Mouse (Mus musculus) kidney, postnatal 36 days (tissue): ENCODE data around the gene Klk1b9.
"Not testable (repeated sequence)": the region's sequence is repeated elsewhere in the genome, so short reads cannot be mapped to it uniquely, and the experiment has no call there.

Source experiments
- DNase-seq, 2 experiments: peaks; one replicate each; pipeline ENCODE4 v3.0.0; 2021 to 2022; ENCODE audit warnings: mixed read lengths in 2 of 2

The Klk1b9 gene

DNA sequence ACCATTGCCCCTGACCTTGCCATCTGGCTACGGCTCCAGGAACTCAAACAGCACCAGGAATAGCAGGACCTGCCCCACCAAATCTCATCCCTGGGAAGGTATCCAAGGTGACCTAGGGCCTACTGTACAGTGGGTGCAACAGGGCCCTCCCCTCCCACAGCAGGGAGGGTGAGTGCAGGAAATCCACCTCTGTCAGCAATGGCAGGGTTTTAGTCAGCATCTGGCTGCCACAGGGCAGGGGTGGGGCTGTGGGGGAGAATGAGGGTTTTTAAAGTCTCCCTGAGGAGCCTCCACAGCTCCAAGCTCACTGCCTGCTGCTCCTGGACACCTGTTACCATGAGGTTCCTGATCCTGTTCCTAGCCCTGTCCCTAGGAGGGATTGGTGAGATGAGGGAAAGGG lies at the start of gene Klk1b9:
Gene Klk1b9, plus strand, starts transcription at position 301 of the 400 bp plus-strand sequence.
- not testable (repeated sequence) for DNase-seq

- peak; percentile 37 to 66 for DNase-seq
Observed at GRCm38 (mm10) chr7:43928521-43928920, 47.3 kb upstream of the Klk1b9 start.

DNA sequence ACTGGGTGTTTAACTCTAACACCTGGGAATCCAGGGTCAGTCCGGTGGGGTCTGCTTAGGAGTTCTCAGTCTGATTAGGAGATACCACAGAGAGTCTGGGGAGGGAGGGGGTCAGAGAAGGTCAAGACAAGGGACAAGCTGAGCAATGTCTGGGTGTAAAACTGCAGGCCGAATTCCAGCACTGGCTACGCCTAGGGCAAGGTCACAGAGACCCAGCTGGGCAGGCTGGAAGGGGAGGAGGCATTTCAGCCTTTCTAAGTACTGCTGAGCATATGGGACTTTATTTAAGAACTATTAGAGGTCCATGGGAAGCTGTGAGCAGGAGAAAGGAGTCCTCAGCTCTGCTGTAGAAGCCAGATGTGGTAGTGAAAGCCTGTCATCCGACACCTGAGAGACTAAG lies 43.5 kb upstream of the Klk1b9 start:
- peak in 1 of 2 experiments; percentile 16 for DNase-seq

DNA sequence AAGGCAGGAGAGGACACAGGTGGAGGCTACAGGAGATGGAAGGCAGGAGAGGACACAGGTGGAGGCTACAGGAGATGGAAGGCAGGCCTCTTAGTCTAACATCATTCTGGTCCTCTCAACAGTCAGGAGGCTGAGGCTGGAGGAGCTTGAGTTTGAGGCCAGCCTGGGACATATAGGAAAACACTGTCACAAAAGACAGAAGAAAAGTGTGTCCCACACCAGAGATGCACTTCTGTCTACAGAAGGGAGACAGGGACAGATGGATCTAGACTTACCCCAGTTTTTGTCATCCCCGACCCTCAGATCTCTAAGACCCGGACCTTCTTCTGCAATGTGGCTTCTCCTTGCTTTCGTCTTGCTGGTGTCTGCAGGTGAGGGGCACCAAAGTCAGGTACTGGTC lies 42.4 kb upstream of the Klk1b9 start, which contains the start of gene Klk15:
Gene Klk15, plus strand, starts transcription at position 301 of the 400 bp plus-strand sequence.
- DNase-seq = no peak

- DNase-seq = peak; percentile 39 to 42
Observed at GRCm38 (mm10) chr7:43934747-43935146, 41.1 kb upstream of the Klk1b9 start.

DNA sequence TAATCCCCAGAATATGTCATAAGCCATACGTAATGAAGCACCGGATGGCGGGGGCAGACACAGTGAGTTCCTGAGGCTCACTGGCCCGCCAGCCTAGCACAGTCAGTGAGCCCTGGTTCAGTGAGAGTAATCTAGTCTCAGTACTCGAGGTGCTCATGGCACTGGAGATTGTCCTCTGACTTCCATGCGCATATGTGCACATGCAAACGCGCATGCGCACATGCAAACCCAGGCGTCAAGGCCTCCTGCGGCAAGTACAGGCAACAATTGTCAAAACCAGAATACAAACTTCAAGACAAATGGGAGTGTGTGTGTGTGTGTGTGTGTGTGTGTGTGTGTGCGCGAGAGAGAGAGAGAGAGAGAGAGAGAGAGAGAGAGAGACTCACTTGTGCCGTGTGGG lies 39.3 kb upstream of the Klk1b9 start:
- no peak for DNase-seq

GRCm38 (mm10) chr7:43942293-43942692 lies 33.6 kb upstream of the Klk1b9 start:
- peak in 1 of 2 experiments; percentile 14 for DNase-seq

GRCm38 (mm10) chr7:43944727-43945264 lies 31.1 kb upstream of the Klk1b9 start:
- no peak for DNase-seq

GRCm38 (mm10) chr7:43950364-43950763 lies 25.5 kb upstream of the Klk1b9 start, which contains the start of gene Klk1b8:
Klk1b8 (plus strand) TSS chr7:43950664.
- DNase-seq = no peak

- peak; percentile 30 to 33 for DNase-seq
Observed at GRCm38 (mm10) chr7:43952703-43953102, 23.2 kb upstream of the Klk1b9 start.

DNA sequence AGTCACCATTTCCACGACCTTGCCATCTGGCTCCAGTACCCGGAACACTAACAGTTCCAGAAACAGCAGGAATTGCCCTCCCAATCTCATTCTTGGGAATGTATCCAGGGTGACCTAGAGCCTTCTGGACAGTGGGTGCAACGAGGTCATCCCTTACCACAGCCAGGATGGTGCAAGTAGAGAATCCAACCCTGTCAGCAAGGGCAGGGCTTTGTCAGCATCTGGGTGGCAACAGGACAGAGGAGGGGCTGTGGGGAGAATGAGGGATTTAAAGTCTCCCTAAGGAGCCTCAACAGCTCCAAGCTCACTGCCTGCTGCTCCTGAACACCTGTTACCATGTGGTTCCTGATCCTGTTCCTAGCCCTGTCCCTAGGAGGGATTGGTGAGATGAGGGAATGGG lies 9.4 kb upstream of the Klk1b9 start, which contains the start of gene Klk1b1:
Gene Klk1b1, plus strand, starts transcription at position 301 of the 400 bp plus-strand sequence.
- no peak for DNase-seq

DNA sequence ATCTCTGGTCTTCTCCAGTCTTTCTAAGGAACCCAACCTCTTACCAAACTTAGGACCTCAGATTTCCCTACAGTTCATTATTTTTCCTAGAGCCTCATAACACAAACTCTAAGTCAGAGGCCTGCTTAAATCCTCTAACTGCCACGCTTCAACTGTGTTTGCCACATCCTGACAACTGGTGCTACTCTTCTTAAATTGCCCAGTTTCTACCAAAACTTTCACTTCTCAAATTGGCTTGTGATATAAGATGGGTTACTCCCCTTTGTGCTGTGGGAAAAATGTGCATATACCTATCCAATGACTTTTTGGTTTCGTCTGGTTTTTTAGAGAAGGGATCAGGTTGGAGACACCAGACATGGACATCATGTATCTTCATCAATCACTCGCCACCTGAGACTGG lies 8.8 kb upstream of the Klk1b9 start:
- no peak for DNase-seq

DNA sequence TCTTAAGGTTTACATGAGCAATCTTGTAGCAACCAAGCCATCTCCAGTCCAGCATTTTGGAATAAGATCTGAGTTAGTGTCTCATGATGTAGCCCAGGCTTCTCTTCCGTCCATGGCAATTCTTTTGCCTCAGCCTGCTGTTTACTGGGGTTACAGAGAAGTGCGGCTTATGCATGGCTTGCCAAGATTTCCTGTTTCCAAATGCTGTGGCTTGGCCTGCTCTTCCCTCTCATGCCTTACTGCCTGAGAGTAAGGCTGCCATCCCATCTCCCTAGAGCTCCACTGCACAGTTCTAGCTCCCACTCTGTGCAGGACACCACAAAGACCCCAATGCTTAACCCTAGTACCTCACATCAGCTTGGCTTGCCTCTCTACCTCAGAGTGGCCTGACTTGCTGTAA lies 8.2 kb upstream of the Klk1b9 start:
- no peak for DNase-seq

GRCm38 (mm10) chr7:43985657-43986056 lies 9.8 kb downstream of the Klk1b9 start:
- no peak for DNase-seq

DNA sequence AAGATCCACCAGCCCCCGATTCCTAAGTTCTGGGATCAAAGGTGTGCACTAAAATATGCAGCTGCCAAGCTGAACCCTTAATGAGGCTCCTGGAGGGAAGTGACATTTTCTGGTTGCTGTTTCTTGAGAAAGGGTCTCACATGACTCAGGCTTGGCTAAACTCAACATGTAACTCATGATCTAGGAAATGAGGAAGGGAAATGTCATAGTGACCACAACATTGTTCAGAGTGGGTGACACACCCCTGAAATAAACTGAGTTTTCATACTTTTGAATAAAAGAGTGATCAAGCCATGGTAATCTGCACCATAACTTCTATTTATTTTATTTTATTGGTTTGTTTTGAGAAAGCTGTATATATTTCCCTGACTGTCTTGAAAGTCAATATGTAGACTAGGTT lies 19.0 kb downstream of the Klk1b9 start:
- DNase-seq = not testable (repeated sequence)

GRCm38 (mm10) chr7:43995577-43995976 lies 19.7 kb downstream of the Klk1b9 start, which contains the start of gene Klk1b11:
Klk1b11 (plus strand) TSS chr7:43995877.
- DNase-seq = not testable (repeated sequence)

- no peak for DNase-seq
Observed at GRCm38 (mm10) chr7:44004847-44005246, 29.0 kb downstream of the Klk1b9 start.

GRCm38 (mm10) chr7:44011868-44012267 lies 36.0 kb downstream of the Klk1b9 start, which contains the start of gene Klk1b26:
Klk1b26 (plus strand) TSS chr7:44012168.
- not testable (repeated sequence) for DNase-seq

DNA sequence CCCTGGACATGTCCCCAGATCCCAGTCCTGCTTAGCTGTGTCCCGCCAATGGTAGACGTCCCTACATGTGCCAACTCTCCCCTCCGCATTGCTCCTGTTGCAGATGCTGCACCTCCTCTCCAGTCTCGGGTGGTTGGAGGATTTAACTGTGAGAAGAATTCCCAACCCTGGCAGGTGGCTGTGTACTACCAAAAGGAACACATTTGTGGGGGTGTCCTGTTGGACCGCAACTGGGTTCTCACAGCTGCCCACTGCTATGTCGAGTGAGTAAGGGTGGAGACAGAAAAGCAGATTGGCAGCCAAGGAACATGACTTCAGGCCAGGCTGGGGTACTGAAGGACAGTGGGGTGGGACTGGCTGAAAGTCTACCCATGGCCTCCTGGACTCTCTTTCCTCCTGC lies 38.8 kb downstream of the Klk1b9 start:
- not testable (repeated sequence) for DNase-seq

GRCm38 (mm10) chr7:44015071-44015470 lies 39.2 kb downstream of the Klk1b9 start:
- DNase-seq = no peak
